Mouse (Mus musculus) megakaryocyte-erythroid progenitor cell, adult 5 weeks (primary cell): ENCODE results near the gene Gm4858. TPM values are rescaled to one million over a fixed set of nuclear protein-coding genes. Genes with fewer than 3 reads are reported as not detected.

Experiments used
- polyA plus RNA-seq: library from polyadenylated mRNA; stranded (reverse); fragments of >175 nt; gene quantifications from 2 replicates; pipeline ENCODE4 v1.2.3, GENCODE M21; 2012

Gm4858 gene
- not detected in 2 replicates for polyA plus RNA-seq

DNA sequence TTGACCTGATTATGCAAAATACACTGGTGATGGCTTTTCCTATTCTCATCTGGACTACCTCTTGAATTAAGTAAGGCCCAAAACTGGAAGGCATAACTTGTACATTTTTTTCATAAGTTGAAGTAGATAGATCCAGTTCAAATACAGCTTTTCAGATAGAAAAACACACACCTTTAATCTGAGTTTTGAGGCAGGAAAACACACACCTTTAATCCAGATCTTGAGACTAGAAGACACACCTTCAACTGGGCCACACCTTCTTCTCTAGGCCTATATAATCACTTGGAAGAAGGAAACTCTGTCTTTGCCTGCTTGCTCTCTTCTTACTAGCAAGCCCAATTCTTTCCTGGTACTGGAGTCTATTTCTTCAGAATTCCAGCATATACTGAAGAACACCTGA, at the start of gene Gm4858:
Gene Gm4858 (plus strand): TSS at position 301 of the 400 bp plus-strand sequence.

DNA sequence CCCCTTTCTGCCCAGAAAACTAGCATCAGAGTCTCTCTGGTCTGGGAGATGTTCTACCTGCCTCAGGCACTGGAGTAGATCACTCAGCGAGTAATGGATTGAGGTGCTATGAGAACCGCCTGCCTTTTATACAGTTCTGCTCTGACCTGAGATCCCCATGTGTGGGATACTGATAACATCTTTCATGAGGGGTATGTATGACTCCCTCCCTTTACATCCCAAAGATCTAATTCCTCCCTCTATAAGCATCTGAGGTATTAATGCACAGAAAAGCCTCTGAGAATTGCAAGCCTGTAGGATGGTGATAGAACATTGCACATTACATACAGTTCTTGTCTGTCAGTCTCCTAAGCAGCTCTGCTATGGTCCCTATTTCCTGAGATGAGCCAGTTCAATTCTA, 49.7 kb upstream of the Gm4858 start, which contains the start of gene Lce1m:
Gene Lce1m (minus strand): TSS at position 101 of the 400 bp plus-strand sequence.

Other genes with a start within 250 kb of the Gm4858 start
- gene Kprp, start 241.6 kb upstream of the Gm4858 start, polyA plus RNA-seq = not detected in 2 replicates
- gene Lce1l, start 217.5 kb upstream of the Gm4858 start, polyA plus RNA-seq = not detected in 2 replicates
- not detected in 2 replicates for gene 2310050C09Rik, start 198.6 kb upstream of the Gm4858 start, polyA plus RNA-seq
- not detected in 2 replicates for gene Lce3a, start 142.6 kb upstream of the Gm4858 start, polyA plus RNA-seq
- gene Lce3b, start 135.8 kb upstream of the Gm4858 start, polyA plus RNA-seq = not detected in 2 replicates
- gene Lce3c, start 124.3 kb upstream of the Gm4858 start, polyA plus RNA-seq = not detected in 2 replicates
- not detected in 2 replicates for gene Lce3d, start 111.4 kb upstream of the Gm4858 start, polyA plus RNA-seq
- gene Lce3e, start 101.8 kb upstream of the Gm4858 start, polyA plus RNA-seq = not detected in 2 replicates
- not detected in 2 replicates for gene Lce3f, start 76.6 kb upstream of the Gm4858 start, polyA plus RNA-seq
- gene Crct1, start 53.1 kb upstream of the Gm4858 start, polyA plus RNA-seq = not detected in 2 replicates
- not detected in 2 replicates for gene Lce1m, start 49.8 kb upstream of the Gm4858 start, polyA plus RNA-seq
- not detected in 2 replicates for gene Crnn, start 76.0 kb downstream of the Gm4858 start, polyA plus RNA-seq
- gene Flg2, start 128.5 kb downstream of the Gm4858 start, polyA plus RNA-seq = not detected in 2 replicates
- gene Flg, start 204.7 kb downstream of the Gm4858 start, polyA plus RNA-seq = 0.18 TPM in 1 of 2 replicates, not detected in the other